Mouse (Mus musculus) erythroblast, embryonic 14.5 days (primary cell): ENCODE measurements around the gene Omt2a.
"Not testable (repeated sequence)": the region's sequence is repeated elsewhere in the genome, so short reads cannot be mapped to it uniquely, and the experiment has no call there.

Experiments used
- GATA1 ChIP-seq: IDR thresholded peaks from 2 replicates; pipeline ENCODE4 v1.6.1; 2012; ENCODE audit warnings: low read length, inconsistent platforms, mixed read lengths
- TAL1 ChIP-seq: IDR thresholded peaks from 3 replicates; pipeline ENCODE4 v1.6.1; 2012; ENCODE audit warnings: low read length, inconsistent platforms, mixed read lengths

DNA sequence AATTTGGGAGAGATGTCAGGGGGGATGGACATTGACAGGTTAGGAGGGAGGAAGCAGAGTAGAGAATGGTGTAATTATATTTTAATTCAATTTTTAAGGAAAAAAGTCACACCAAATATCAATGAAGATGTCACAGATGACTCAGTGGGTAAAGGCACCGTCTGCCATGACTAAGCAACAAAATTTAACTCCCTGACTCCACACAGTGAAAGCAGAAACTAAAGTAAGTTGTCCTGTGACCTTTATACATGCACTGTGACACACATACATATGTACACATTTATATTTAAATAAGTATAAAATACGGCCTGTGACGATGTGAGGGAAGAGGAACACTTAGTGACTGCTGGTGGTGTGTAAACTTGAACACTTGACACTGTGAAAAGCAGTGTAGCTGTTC is 6.5 kb downstream of the Omt2a start:
- TF ChIP-seq GATA1, TAL1: not testable (repeated sequence)
